Mouse (Mus musculus) cortical plate, adult 2 months (tissue): ENCODE data around the gene Actn4. TPM values are rescaled to one million over a fixed set of nuclear protein-coding genes. Genes with fewer than 3 reads are reported as not detected.

Source experiments
- H3K27ac ChIP-seq: fragments of 200-500 bp; 2 replicates; pipeline ENCODE4 v1.5.1; 2012; ENCODE audit warnings: low read length, control low read depth, inconsistent platforms; ENCODE audit not compliant: insufficient read depth
- H3K4me1 ChIP-seq: fragments of 200-500 bp; 2 replicates; pipeline ENCODE4 v1.6.1; 2011; ENCODE audit warnings: low read length; ENCODE audit not compliant: control insufficient read depth, insufficient read depth
- H3K4me3 ChIP-seq: fragments of 200-500 bp; 2 replicates; pipeline ENCODE4 v1.5.1; 2011; ENCODE audit warnings: mild to moderate bottlenecking, low read length, control low read depth; ENCODE audit not compliant: insufficient read depth
- CTCF ChIP-seq: fragments of 200-500 bp; IDR thresholded peaks from 2 replicates; pipeline ENCODE4 v1.5.1; 2011; ENCODE audit warnings: mild to moderate bottlenecking, control low read depth, low read length; ENCODE audit not compliant: insufficient read depth; ENCODE audit errors: extremely low read depth
- POLR2A ChIP-seq: fragments of 200-500 bp; IDR thresholded peaks from 2 replicates; pipeline ENCODE4 v1.6.1; 2011; ENCODE audit warnings: mild to moderate bottlenecking, low read length, control low read depth; ENCODE audit not compliant: insufficient read depth; ENCODE audit errors: extremely low read depth
- polyA plus RNA-seq: library from polyadenylated mRNA; depleted of rRNA; stranded (reverse); fragments of >200 nt; gene quantifications from 2 replicates; pipeline ENCODE4 v1.2.3, GENCODE M21; 2012

Actn4 gene
- polyA plus RNA-seq, 1 experiment: 178 TPM

- TF ChIP-seq CTCF: no peak
- no peak for TF ChIP-seq POLR2A
- peaks cover 20% of the 10 kb centered on the region for H3K4me1 ChIP-seq
- H3K27ac ChIP-seq: peak overlapping the region; percentile 13; the same call in 1 of the 2 replicates
- H3K4me3 ChIP-seq: no peak overlapping the region
Measured at GRCm38 (mm10) chr7:28944756-28945415, 17.3 kb downstream of the Actn4 start.

GRCm38 (mm10) chr7:28943451-28944180 is 18.5 kb downstream of the Actn4 start:
- Histone ChIP-seq H3K4me3 (no peak overlapping the region), H3K4me1 (peaks cover 28% of the 10 kb centered on the region), H3K27ac (no peak overlapping the region)
- no peak for TF ChIP-seq CTCF
- no peak for TF ChIP-seq POLR2A

- Histone ChIP-seq H3K27ac (peak overlapping the region; percentile 45), H3K4me1 (peaks cover 31% of the 10 kb centered on the region), H3K4me3 (no peak overlapping the region)
- no peak for TF ChIP-seq CTCF
- TF ChIP-seq POLR2A: no peak
Measured at GRCm38 (mm10) chr7:28941542-28941941, 20.6 kb downstream of the Actn4 start.

- no peak for TF ChIP-seq CTCF
- TF ChIP-seq POLR2A: no peak
- Histone ChIP-seq H3K27ac (peak overlapping the region; percentile 45), H3K4me3 (no peak overlapping the region), H3K4me1 (peaks cover 31% of the 10 kb centered on the region)
Measured at GRCm38 (mm10) chr7:28941129-28941528, 21.0 kb downstream of the Actn4 start.

GRCm38 (mm10) chr7:28939418-28940183 is 22.5 kb downstream of the Actn4 start:
- H3K4me3 ChIP-seq: no peak overlapping the region
- peaks cover 30% of the 10 kb centered on the region for H3K4me1 ChIP-seq
- no peak for TF ChIP-seq CTCF
- TF ChIP-seq POLR2A: no peak
- H3K27ac ChIP-seq: 0 out of 2 replicates have a peak overlapping the region, but pooled peaks have one; percentile 40

- Histone ChIP-seq H3K27ac (peak overlapping the region; percentile 60; the same call in 1 of the 2 replicates), H3K4me3 (no peak overlapping the region), H3K4me1 (peaks cover 28% of the 10 kb centered on the region)
- TF ChIP-seq CTCF: no peak
- no peak for TF ChIP-seq POLR2A
Measured at GRCm38 (mm10) chr7:28938654-28939053, 23.5 kb downstream of the Actn4 start.

- peaks cover 23% of the 10 kb centered on the region for H3K4me1 ChIP-seq
- H3K27ac ChIP-seq: peak overlapping the region; percentile 55
- TF ChIP-seq POLR2A (no peak), CTCF (no peak)
- no peak overlapping the region for H3K4me3 ChIP-seq
Measured at GRCm38 (mm10) chr7:28936787-28937186, 25.4 kb downstream of the Actn4 start.

- Histone ChIP-seq H3K27ac (no peak overlapping the region), H3K4me1 (peaks cover 21% of the 10 kb centered on the region), H3K4me3 (no peak overlapping the region)
- TF ChIP-seq POLR2A (no peak), CTCF (no peak)
Measured at GRCm38 (mm10) chr7:28933825-28934224, 28.3 kb downstream of the Actn4 start.

GRCm38 (mm10) chr7:28932421-28933041 is 29.6 kb downstream of the Actn4 start:
- TF ChIP-seq POLR2A (no peak), CTCF (no peak)
- H3K27ac ChIP-seq: no peak overlapping the region
- no peak overlapping the region for H3K4me3 ChIP-seq
- H3K4me1 ChIP-seq: peaks cover 21% of the 10 kb centered on the region
